Mouse (Mus musculus): ENCODE measurements at regions not wholly inside any gene's neighbourhood (a gene's known extent, or its start where the extent isn't known, plus 50 kb on each side); places are given as distances from the start of the nearest gene placed in this dataset.

GRCm38 (mm10) chr2:78972288-78973117 lies 104.6 kb downstream of the Ube2e3 start:
- WGBS = 79% methylated on average over 10 of the region's 10 CpGs
- H3K9me3 ChIP-seq (replicated peaks) = no peaks in the 10 kb centered on the region
- H3K9ac ChIP-seq = no peak overlapping the region
- H3K36me3 ChIP-seq = no peaks in the 10 kb centered on the region
- H3K27ac ChIP-seq (ENCODE audit: poor library complexity, severe bottlenecking) = no peak overlapping the region
- no peak for ATAC-seq (ENCODE audit: insufficient number of reproducible peaks, low FRiP score)
- H3K4me3 ChIP-seq = no peak overlapping the region
- no peaks in the 10 kb centered on the region for H3K4me1 ChIP-seq (replicated peaks)
- H3K4me2 ChIP-seq = no peak overlapping the region
- H3K27me3 ChIP-seq (replicated peaks) = no peaks in the 10 kb centered on the region

- ATAC-seq (ENCODE audit: insufficient number of reproducible peaks, low FRiP score) = no peak
- Histone ChIP-seq H3K9me3 (replicated peaks) (no peaks in the 10 kb centered on the region), H3K9ac (no peak overlapping the region), H3K4me1 (replicated peaks) (no peaks in the 10 kb centered on the region), H3K36me3 (no peaks in the 10 kb centered on the region), H3K4me3 (no peak overlapping the region), H3K27ac (ENCODE audit: poor library complexity, severe bottlenecking) (no peak overlapping the region), H3K27me3 (replicated peaks) (no peaks in the 10 kb centered on the region), H3K4me2 (no peak overlapping the region)
- 85% methylated on average over 3 of the region's 3 CpGs for WGBS
Observed at GRCm38 (mm10) chr2:78973811-78974210, 105.9 kb downstream of the Ube2e3 start.

- Histone ChIP-seq H3K4me2 (no peak overlapping the region), H3K27ac (ENCODE audit: poor library complexity, severe bottlenecking) (no peak overlapping the region), H3K9ac (no peak overlapping the region), H3K4me3 (no peak overlapping the region), H3K36me3 (no peaks in the 10 kb centered on the region), H3K27me3 (replicated peaks) (no peaks in the 10 kb centered on the region), H3K9me3 (replicated peaks) (no peaks in the 10 kb centered on the region), H3K4me1 (replicated peaks) (no peaks in the 10 kb centered on the region)
- WGBS = 59% methylated on average over 2 of the region's 2 CpGs
- no peak for ATAC-seq (ENCODE audit: insufficient number of reproducible peaks, low FRiP score)
Observed at GRCm38 (mm10) chr2:78974683-78975392, 106.9 kb downstream of the Ube2e3 start.

DNA sequence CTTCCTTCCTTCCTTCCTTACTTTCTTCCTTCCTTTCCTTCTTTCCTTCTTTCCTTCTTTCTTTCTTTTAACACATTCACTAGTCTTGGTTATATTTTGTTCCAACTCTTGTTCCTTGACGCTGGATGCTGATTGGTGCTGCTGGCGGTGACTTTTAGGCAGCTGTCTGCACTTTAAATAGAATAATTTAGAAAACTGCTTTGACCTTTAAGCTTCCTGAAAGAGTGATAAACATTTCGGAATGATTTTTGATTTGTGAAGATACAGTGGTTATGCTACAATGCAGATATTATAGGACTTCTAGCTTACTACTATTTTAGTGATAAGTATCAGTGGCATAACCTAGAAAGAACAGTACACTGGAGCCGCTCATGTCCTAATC lies 107.5 kb downstream of the Ube2e3 start:
- Histone ChIP-seq H3K27ac (ENCODE audit: poor library complexity, severe bottlenecking) (no peak overlapping the region), H3K4me1 (replicated peaks) (no peaks in the 10 kb centered on the region), H3K4me2 (no peak overlapping the region), H3K9ac (no peak overlapping the region), H3K36me3 (no peaks in the 10 kb centered on the region), H3K4me3 (no peak overlapping the region), H3K9me3 (replicated peaks) (no peaks in the 10 kb centered on the region), H3K27me3 (replicated peaks) (no peaks in the 10 kb centered on the region)
- no peak for ATAC-seq (ENCODE audit: insufficient number of reproducible peaks, low FRiP score)
- WGBS = 80% methylated on average over 4 of the region's 4 CpGs

- no peaks in the 10 kb centered on the region for H3K36me3 ChIP-seq
- H3K27ac ChIP-seq (ENCODE audit: poor library complexity, severe bottlenecking) = no peak overlapping the region
- no peak overlapping the region for H3K4me2 ChIP-seq
- H3K4me3 ChIP-seq = no peak overlapping the region
- peaks cover 4% of the 10 kb centered on the region; the same call in 1 of the 2 replicates for H3K4me1 ChIP-seq (replicated peaks)
- no peak for ATAC-seq (ENCODE audit: insufficient number of reproducible peaks, low FRiP score)
- H3K9ac ChIP-seq = no peak overlapping the region
- 90% methylated on average over 4 of the region's 4 CpGs for WGBS
- H3K27me3 ChIP-seq (replicated peaks) = no peaks in the 10 kb centered on the region
- H3K9me3 ChIP-seq (replicated peaks) = no peaks in the 10 kb centered on the region
Observed at GRCm38 (mm10) chr2:78976084-78976483, 108.2 kb downstream of the Ube2e3 start.

DNA sequence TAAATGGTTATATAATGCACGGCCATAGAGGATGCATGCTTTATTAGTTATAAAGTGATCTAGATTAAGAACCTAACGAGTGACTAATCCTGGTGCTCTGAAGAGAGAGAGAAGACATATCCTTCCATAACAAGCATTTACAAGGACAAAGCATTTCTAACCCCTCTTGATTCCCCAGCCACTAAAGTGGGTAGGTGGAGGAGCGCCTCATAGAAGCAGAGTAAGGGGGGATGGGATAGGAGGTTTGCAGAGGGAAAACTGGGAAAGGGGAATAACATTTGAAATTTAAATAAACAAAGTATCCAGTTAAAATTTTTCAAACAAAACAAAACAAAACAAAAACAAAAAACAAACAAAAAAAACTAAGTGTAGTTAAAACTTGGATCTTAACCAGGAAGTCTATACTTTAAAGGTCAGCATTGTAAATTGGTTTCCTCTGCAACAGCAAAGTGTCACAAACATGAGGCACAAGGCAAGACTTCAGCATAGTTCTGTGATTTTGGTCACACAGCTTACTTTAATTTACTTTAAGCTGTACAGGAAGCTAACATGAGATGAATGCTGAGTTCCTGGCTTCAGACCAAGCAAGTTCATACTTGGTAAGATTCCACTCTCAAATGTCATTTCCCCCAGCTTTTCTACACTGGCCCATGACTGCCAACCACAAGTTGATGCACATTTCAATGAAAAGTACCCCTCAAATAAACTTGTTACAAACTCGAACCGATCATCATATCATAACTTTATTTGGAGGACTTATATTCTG lies 109.9 kb downstream of the Ube2e3 start:
- no peak overlapping the region for H3K27ac ChIP-seq (ENCODE audit: poor library complexity, severe bottlenecking)
- WGBS = 79% methylated on average over 5 of the region's 5 CpGs
- no peak for ATAC-seq (ENCODE audit: insufficient number of reproducible peaks, low FRiP score)

DNA sequence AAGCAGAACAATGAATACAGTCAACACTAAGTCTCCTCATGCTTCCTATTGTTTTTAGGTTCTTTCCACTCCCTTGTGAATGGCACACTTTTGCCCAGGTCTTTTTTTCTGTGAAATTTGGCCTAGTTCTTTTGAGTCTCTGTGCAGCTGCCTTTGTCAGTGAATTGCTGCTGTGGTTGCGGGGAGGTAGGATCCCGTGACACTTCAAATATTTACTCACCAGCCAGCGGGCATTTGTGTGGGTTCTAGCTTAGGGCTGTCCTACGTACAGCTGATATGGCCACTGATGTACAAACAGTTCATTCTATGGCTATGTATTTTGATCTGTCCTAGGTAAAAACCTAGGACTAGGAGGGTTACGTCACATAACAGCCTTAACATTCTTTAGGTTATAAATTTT lies 112.1 kb downstream of the Ube2e3 start:
- H3K9ac ChIP-seq = no peak overlapping the region
- no peak overlapping the region for H3K27ac ChIP-seq (ENCODE audit: poor library complexity, severe bottlenecking)
- 82% methylated on average over 5 of the region's 5 CpGs for WGBS
- H3K4me2 ChIP-seq = no peak overlapping the region
- H3K9me3 ChIP-seq (replicated peaks) = no peaks in the 10 kb centered on the region
- ATAC-seq (ENCODE audit: insufficient number of reproducible peaks, low FRiP score) = no peak
- H3K4me3 ChIP-seq = no peak overlapping the region
- peaks cover 4% of the 10 kb centered on the region; the same call in 1 of the 2 replicates for H3K4me1 ChIP-seq (replicated peaks)
- H3K36me3 ChIP-seq = no peaks in the 10 kb centered on the region
- H3K27me3 ChIP-seq (replicated peaks) = no peaks in the 10 kb centered on the region

More for the DNA sequence above, 109.9 kb downstream of the Ube2e3 start:
- Histone ChIP-seq H3K36me3 (no peaks in the 10 kb centered on the region), H3K4me2 (no peak overlapping the region), H3K27me3 (replicated peaks) (no peaks in the 10 kb centered on the region), H3K9ac (no peak overlapping the region), H3K4me3 (no peak overlapping the region), H3K9me3 (replicated peaks) (no peaks in the 10 kb centered on the region), H3K4me1 (replicated peaks) (peaks cover 4% of the 10 kb centered on the region; the same call in 1 of the 2 replicates)

- WGBS = 80% methylated on average over 1 of the region's 1 CpGs
- Histone ChIP-seq H3K9me3 (replicated peaks) (no peaks in the 10 kb centered on the region), H3K9ac (no peak overlapping the region), H3K27me3 (replicated peaks) (no peaks in the 10 kb centered on the region), H3K36me3 (no peaks in the 10 kb centered on the region), H3K4me2 (no peak overlapping the region), H3K27ac (ENCODE audit: poor library complexity, severe bottlenecking) (no peak overlapping the region), H3K4me1 (replicated peaks) (peaks cover 4% of the 10 kb centered on the region; the same call in 1 of the 2 replicates), H3K4me3 (no peak overlapping the region)
- ATAC-seq (ENCODE audit: insufficient number of reproducible peaks, low FRiP score) = no peak
Observed at GRCm38 (mm10) chr2:78980661-78981229, 112.8 kb downstream of the Ube2e3 start.

DNA sequence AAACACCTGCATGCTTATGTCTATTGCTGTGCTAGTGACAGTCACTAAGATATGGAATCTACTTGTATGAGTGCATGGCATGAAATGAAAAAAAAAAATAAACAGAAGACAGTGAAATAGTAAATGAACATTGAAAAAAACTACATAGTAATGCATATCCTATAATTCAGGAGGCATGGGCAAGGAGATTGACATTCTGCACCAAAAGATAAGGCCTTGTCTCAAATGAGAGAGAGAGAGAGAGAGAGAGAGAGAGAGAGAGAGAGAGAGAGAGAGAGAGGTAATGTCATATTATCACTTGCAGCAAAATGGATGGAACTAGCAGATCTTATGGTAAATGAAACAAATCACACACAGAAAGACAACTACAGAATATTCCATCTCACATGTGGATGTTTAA lies 115.4 kb downstream of the Ube2e3 start:
- no peak overlapping the region for H3K4me2 ChIP-seq
- H3K9me3 ChIP-seq (replicated peaks) = no peaks in the 10 kb centered on the region; the same call in 1 of the 2 replicates
- no peak overlapping the region for H3K27ac ChIP-seq (ENCODE audit: poor library complexity, severe bottlenecking)
- H3K9ac ChIP-seq = no peak overlapping the region
- H3K36me3 ChIP-seq = no peaks in the 10 kb centered on the region
- no peak overlapping the region for H3K4me3 ChIP-seq
- no peak for ATAC-seq (ENCODE audit: insufficient number of reproducible peaks, low FRiP score)
- H3K27me3 ChIP-seq (replicated peaks) = no peaks in the 10 kb centered on the region
- H3K4me1 ChIP-seq (replicated peaks) = peaks cover 4% of the 10 kb centered on the region; the same call in 1 of the 2 replicates

DNA sequence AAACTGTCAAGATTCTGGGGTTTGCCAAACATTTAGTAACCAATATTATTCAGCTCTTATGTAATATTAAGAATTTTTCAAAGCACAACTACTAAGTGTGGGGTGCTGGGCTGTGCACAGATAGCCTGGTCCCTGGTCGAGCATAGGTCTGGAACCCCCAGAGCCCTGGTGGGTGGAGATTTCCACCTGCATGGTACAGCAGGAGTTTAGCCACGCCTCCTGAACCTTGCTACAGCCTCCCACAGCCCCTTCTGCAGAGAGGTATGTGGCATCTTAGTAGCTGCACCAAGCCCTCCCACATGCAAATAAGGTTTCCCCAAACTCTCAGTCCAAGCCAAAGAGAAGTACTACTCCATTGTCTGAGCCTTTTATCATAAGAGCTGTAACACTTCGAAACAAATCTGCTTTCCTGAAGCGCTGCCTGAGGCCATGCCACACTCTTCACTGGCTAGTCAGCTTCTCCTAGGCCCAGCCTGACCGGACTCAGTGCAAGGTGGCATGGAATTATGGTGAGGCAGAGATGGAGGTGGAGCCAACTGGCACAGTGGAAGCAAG lies 116.1 kb downstream of the Ube2e3 start:
- WGBS = 57% methylated on average over 5 of the region's 5 CpGs
- Histone ChIP-seq H3K9ac (no peak overlapping the region), H3K36me3 (no peaks in the 10 kb centered on the region), H3K4me3 (no peak overlapping the region), H3K4me2 (no peak overlapping the region), H3K27ac (ENCODE audit: poor library complexity, severe bottlenecking) (no peak overlapping the region), H3K27me3 (replicated peaks) (no peaks in the 10 kb centered on the region), H3K4me1 (replicated peaks) (peaks cover 4% of the 10 kb centered on the region; the same call in 1 of the 2 replicates), H3K9me3 (replicated peaks) (no peaks in the 10 kb centered on the region; the same call in 1 of the 2 replicates)
- ATAC-seq (ENCODE audit: insufficient number of reproducible peaks, low FRiP score) = no peak

Data from heart, embryonic 12.5 days (tissue).